Mouse (Mus musculus): ENCODE measurements around the gene Btrc.

Btrc gene

DNA sequence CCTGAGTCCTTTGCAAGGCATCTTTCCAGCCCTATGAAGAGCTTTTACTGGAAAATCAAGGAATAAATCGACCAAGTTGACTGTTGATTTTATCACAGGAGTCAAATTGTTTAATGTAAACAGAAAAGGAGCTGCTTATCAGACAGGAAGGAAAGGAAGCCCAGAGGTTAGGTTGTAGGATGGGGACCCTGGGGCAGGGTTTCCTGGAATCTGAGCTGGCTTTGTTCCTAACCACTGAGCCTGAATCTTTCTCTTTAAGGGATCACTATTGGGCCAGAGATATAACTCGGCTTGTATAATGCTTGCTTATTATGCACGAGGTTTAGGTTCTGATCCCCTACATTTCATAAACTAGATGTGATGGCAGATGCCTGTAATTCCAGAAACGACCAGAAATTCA lies 64.6 kb downstream of the Btrc start:
- no peak for DNase-seq (ENCODE audit: low spot score in 2 of 2)

DNA sequence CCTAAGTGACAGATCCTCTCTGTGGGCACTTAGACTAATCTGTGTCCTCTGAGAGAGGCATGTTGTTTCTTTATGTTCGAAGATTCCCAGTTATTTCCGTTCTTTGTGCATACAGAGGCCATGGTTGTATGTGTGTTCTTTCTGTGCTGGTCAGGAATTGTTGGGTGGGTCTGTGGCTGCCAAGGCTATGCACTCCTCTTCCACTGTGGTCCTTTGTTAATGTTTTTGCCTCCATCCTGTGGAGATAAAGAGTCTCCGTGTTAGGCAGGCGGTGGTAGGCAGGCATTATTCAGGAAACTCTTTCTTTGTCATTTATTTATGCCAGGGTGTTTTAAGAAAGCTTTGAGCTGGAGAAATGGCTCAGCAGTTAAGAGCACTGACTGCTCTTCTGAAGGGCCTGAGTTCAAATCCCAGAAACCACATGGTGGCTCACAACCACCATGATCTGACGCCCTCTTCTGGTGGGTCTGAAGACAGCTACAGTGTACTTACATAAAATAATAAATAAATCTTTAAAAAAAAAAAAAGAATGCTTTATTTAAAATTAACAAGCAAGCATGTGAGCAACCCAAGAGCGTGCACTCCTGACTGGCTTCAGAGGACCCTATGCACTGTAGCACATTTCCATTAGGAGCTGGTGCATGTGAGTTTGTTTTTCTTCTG lies 67.6 kb downstream of the Btrc start:
- DNase-seq (ENCODE audit: low spot score in 2 of 2), result no peak

DNA sequence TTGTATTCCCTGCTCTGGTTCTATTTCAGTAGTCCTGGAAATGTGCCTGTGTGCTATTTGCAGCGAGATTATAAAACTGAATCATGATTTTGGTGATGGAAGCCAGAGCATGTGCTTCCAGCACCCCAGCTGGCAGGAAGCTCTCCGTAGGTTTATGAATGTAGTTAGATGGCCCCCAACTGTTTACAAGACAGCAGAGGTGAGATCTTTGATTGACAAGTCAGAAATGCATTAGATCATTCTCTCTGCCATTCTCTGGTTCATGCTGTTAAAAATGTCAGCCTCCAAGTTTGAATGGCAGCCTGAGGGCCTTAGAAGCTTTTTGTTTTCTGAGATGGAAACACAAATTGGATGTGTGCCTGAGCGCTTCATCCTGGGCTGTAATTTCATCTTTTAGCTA lies 68.8 kb downstream of the Btrc start:
- DNase-seq (ENCODE audit: low spot score in 2 of 2), result peak in 1 of 2 experiments; percentile 23

DNA sequence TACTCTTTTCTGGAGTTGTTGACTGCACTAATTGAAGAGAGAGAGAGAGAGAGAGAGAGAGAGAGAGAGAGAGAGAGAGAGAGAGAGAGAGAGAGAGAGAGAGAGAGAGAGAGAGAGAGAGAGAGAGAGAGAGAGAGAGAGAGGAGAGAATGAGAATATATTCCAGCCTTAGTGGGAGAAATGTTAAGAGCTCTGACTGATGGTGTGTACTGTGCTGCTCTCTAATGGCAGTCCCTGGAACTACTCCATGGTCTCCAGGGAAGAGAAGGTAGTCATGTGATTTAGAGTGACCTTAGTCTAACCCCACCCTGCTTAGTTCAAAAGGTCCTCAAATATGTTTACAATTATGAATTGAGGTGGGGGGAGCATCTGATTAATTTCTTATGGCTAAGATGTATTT lies 72.5 kb downstream of the Btrc start:
- DNase-seq (ENCODE audit: low spot score in 2 of 2), result peak; percentile 36 to 68

DNA sequence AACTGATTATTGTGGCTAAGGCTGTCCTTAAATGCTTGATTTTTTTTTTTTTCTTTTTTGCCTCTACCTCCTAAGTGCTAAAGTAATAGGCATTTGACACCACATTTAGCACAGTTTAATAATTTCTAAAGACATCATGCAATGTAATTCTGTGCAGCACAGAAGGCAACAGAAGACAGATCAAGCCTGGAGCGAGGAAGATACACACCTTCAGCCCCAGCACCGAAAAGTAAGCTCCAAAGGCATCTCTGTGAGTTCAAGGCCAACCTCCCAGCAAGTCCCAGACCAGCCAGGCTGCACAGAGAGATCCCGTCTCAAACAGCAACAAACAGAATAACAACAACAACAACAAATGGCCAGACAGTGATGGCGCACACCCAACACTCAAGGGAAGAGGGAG lies 73.6 kb downstream of the Btrc start:
- DNase-seq (ENCODE audit: low spot score in 2 of 2), result no peak

DNA sequence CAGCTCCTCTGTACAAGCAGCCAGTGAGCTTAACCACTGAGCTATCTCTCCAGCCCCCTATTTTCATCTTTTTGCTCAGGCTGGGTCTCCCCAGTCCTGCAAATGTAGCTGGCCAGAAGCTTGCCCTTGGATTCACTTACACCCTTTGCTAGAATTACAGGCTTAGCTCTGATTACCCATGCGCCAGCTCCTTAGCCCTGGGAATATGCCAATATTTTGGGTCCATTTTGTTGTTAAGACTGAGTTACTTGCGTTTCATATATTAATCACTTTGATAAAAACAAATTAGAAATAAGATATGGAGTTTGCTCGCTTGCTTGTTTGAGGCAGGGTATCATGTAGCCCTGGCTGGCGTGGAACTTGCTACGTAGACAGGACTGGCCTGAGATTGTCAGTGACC lies 74.7 kb downstream of the Btrc start:
- DNase-seq (ENCODE audit: low spot score in 2 of 2), result no peak

DNA sequence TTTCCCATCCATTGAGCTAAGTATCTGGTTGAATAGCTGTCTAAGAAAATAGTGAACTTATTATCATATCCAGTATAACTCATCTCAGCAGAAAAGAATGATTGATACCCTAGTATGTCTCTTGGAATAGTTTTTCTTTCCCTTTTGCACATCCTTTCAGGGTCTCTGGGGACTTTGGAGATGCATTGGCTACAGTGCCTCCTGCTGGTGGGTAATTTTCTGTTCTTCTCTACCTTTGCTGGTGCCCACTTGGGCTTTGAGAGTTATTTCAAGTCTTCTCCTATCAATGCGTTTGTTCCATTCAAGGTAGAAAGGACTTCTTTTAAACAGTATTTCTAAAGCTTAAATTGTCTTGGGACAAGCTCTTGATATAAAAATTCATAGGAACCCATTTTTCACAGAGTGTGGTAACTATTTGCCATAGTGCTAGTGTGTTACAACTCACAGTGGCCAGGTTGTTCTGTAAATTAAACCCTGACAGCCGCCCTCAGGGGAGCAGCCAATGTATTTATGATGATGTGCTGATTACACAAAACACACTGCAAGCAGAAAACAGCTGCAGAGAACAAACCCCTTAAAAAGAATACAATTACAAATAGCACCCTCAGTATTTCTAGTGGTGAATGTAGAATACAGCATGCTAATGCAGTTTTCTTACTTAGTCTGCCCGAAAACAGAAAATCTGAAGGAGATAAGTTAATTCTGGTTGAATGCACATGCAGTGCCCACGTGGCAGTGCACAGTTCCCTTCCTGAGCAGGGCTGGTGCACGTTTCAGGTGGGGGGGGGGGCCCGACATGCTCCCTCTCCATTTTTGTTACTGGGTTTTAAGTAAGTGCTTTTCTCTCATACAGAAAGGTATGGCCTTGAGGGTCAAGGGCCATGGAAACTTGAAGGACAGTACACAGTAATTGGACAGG lies 75.7 kb downstream of the Btrc start:
- DNase-seq (ENCODE audit: low spot score in 2 of 2), result no peak

DNA sequence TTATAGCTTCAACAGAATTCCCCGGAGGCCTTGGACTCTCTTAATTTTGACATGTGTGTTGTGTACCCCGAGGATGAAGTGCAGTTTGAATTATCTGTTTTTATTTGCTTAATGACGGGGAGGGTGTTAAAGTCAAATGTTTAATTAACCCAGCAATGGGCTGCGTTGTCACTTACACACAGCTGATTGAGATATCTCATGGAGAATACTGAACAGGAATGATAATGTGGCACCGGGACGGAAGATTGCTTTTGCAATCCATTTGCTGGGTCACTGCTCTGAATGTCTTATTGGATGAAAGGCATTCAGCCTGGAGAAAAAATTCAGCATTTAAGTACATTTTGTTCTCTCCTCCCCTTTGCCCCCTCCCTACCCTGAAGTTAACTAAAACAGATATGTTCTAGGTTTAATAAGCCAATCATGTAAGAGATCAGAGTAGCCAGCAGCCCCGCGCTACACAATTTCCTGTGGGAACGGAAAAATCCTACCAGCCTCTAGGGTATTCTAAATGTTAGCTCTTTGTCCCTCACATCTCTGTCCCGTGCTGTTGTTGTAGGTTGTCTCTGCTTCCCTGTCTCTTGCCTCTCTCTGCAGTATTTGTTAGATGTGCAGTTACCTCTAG lies 77.1 kb downstream of the Btrc start:
- no peak for DNase-seq (ENCODE audit: low spot score in 2 of 2)

DNA sequence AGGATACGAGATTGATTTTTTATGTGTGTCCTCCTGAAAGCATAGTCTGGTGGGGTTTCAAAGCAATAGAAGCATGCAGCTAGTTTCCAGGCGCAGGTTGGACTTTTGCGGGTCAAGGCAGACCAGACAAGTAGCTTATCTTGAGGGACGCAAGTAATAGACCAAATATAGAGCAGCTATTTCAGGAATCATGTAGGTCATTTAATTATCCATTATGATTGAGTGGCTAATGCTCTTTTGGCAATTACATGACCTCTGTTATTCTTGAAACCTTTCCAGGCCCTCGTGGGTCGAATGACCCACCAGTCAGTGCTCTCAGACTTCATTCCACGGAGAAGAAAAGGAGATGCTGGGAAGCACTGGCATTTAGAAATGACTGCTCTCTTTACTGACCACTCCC lies 78.2 kb downstream of the Btrc start:
- DNase-seq (ENCODE audit: low spot score in 2 of 2), result no peak

DNA sequence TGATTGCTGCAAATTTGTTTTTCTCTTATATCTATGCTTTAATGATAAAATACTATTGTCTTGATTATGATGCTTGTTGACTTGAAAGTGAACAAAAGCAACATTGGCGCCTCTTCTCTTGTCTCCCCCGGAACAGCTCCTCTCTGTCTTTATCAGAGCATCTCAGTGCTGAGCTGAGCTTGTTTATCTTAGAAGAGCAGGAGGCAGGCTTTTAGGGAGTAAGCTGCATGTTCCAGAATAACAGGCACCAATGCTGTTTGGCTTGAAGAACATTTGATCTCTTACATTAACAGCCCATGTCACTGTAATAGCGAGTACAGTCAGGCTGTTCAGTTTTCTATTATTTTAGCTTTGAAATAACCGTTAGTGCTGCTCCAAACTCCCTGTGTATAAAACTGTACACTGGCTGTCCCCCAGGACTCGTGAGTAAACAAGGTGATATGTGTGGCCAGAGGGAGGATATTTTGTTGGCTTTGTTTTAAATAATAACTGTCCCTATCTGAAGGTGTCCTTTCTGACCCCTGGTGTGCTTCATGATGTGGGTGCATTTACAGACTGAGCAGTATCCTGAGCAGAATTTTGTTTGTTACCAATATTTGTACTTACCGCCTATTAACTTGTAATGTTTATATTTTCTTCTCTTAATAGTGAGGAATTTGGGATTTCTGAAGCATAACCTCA lies 81.9 kb downstream of the Btrc start:
- no peak for DNase-seq (ENCODE audit: low spot score in 2 of 2)

DNA sequence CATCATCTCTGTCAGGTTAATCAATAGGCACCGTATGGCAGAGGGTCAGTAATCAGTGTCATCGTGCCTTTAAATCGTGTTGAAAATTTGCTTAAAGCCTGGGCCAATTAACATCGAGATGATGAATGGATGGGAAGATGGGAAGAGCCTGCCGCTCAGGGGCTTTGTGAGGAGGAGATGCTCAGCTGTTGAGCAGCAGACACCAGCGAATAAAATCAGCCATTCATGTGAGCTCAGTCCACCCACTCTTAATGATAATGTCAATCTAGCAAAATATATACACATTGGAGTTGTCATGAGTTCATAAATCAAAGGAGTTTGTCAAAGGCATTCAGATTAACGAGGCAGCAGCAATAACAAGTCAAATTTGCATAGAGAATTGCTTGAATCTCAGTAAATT lies 83.1 kb downstream of the Btrc start:
- no peak for DNase-seq (ENCODE audit: low spot score in 2 of 2)

DNA sequence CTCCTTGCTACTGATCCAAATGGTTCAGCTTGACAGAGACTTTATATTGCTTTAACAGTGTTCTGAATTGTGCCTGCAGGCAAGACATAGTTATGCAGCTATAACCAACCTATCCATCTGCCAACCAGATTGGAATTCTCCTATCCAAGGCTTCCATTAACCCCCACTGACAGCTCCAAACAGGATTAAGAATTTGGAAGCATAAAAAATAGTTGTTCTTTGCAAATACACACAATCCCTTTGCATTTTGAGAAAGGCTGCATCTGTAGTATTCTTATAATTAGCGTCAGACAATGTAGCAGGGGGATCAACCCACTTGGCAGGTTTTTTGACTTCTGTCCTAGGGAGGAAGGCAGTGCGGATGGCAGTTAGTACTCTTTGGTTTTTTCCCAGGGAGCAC lies 83.7 kb downstream of the Btrc start:
- no peak for DNase-seq (ENCODE audit: low spot score in 2 of 2)

DNA sequence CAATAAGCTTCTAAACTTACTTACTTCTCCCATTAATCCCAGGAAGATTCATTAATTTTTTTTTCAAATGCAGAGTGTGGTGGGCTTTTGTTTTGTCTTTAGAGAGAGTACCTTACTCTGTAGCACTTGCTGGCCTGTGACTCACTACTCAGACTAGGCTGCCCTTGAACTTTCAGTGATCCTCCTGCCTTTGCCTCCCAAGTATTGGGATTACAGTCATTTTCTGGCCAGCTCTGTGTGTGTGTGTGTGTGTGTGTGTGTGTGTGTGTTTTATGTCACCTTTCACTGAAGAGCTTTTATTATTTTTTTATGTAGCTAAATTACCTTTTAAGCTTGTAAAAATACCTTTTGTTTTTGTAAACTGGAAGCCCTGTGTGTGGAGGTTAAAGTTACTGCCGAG lies 84.4 kb downstream of the Btrc start:
- no peak for DNase-seq (ENCODE audit: low spot score in 2 of 2)

DNA sequence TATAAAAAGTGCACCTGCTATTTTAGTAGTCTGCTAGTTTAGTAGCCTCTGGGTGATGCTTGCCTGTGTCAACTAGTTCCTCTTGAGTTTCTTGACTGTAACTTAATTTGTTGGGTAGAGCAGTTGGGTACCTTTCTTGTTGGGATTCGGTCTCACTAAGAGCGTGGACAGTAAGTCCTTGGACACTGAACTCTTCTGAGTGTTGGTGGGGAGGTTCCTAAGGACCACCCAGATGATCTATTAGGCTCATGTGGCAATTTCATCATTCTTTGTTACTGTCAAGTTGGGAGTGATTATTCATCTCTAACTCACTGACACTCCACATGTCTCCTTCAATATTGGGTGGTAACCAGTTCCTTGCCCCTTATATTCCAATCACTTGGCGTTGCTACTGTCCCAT lies 90.9 kb downstream of the Btrc start:
- no peak for DNase-seq (ENCODE audit: low spot score in 2 of 2)

DNA sequence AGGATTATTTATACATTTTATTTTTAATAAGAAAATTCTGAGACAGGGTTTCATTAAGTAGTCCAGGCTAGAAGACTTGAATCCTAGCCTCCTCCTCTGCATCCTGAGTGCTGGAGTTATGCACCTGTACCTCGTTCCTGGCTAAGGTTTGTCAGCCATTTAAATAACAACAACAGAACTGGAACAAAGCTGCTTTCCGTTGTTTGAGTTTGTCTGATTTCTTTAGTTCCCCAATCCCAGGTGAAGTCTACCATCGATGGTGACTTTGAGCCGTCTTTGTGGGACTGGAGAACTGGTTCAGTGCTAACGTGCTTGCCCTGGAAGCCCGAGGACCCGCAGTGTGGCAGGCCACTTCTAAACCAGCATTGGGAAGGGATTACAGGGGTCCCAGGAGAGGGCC lies 93.4 kb downstream of the Btrc start:
- DNase-seq (ENCODE audit: low spot score in 2 of 2), result no peak

DNA sequence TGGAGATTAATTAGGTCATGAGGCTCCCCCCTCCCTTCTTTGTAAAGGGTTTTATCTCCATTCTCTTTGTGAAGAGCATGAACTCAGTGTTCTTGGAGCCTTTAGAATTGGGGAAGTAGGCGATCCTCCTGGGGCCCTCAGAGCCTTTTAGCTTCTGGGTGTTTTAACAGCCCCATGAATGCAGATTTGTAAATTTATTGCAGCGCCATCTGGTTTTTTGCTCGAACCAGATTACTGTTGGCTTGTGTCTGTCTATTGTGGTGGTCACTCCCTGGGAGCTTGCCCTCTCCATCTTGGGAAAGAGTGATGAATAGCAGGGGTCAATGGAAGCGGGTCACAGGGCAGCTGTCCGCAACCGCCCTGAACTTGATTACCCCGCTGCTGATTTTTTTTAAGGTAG lies 95.2 kb downstream of the Btrc start:
- DNase-seq (ENCODE audit: low spot score in 2 of 2), result no peak

DNA sequence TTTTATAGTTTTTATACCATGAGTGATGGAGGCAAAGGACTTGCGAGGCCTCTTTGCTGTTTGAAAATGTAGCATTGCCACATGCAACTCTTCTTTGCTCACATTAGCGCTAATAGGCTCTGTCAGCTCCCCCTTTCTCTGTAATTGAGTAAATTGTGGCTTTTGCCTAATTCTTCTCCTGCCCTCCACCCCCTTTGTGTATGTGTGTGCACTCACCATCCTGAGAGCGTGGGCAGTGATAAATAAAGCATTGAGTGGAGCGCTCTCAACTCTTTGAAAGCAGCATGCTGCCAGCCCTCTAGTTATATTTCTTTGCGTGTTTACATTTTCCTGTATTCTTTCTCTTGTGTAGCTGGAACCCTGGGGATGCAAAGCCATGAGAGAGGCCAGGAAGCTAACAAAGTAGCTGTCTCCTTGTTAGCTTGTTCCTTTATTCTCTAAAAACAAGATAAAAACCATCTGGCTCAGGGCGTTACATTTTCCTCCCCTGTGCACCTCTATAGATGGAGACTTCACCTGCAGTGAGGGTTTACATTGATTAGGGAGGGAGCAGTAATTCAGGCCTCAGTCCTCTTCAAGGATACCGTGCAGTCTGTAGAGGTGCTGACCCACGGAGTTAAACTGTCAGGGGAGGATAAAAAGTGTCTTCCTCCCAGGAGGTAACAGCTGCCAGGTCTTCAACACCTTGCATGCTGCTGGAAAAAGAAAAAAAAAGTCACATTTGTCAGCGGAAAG lies 96.6 kb downstream of the Btrc start:
- no peak for DNase-seq (ENCODE audit: low spot score in 2 of 2)

DNA sequence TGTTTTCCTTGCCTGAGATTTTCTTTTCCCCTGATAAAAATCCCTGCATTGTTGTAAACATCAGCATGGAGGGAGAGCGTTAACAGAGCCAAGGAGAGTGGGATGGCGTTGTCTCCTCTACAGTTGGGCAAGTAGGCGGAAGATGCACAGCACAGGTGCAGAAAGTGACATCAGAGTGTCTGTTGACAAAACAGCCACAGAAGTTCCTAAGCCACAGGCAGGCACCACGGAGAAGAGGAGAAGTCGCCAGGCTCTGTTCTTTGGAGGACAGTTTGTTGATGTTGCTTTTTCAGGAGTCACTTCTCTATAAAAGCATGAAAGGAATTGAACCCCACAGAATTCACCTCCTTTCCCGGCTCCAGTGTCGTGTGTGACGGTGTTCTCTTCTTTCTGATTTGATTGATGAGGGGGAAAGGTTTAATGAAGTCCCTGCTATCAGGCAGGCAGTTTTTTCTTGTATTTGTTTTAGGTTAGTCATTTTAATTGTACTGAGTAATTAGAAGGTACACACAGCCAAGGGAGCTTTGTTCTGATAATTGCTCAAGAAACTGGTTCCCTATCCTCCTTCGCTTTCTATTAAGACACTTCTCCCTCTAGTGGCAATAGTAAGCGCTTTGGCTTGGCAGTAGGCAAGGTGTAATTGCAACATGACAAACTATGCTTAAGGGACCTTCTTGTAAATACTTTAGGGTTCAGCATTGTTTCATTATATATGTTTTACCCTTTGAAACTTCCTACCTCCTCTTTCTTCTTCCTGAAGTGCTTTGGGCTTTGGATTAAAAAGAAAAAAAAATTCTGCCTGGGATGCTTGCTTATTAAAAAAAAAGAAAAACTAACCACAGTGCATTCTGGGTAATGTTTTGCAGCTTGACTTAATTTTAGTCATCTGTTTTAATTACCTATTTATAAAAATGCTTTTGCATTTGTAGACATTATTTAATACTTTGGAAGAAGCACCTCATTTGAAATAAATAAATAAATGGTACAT lies 97.5 kb downstream of the Btrc start:
- DNase-seq (ENCODE audit: low spot score in 2 of 2), result no peak

DNA sequence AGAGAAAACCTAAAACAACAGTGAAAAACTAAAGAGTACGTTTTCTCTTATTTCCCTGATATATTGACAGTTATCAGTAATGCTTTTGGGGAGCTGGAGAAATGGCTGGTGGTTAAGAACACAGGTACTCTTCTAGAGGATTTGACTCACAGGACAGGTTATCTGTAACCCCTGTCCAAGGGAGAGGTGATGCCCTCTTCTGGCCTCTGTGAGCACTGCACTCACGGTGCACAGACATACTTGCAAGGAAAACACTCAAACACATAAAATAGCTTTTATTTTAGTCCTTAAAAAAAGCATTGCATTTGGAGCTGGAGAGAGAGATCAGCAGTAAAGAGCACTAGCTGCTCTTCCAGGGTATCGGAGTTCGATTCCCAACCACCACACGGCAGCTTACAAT lies 106.2 kb downstream of the Btrc start:
- DNase-seq (ENCODE audit: low spot score in 2 of 2), result no peak

Data from frontal cortex, postnatal 10 days (tissue).